Mouse (Mus musculus): ENCODE measurements around the gene Col26a1. TPM values are rescaled to one million over a fixed set of nuclear protein-coding genes. Genes with fewer than 3 reads are reported as not detected.

Col26a1 gene
- total RNA-seq, 1 experiment: 2.9 TPM

- in situ Hi-C loops (cut with MboI; ENCODE audit: low sequenced_read_pairs in 2 of 2, unreplicated experiment in 2 of 2): no loop called here
- no peak overlapping the region for H3K27ac ChIP-seq (ENCODE audit: insufficient read depth, low read depth, low read length, poor library complexity, severe bottlenecking)
- peak overlapping the region; percentile 57 to 62; a peak in 3 of 4 replicates for H3K4me3 ChIP-seq (ENCODE audit: insufficient read depth in 1 of 2, low read depth in 1 of 2, low read length in 2 of 2, poor library complexity in 1 of 2, severe bottlenecking in 1 of 2)
Measured at GRCm38 (mm10) chr5:136714879-136715278, 168.1 kb downstream of the Col26a1 start.

DNA sequence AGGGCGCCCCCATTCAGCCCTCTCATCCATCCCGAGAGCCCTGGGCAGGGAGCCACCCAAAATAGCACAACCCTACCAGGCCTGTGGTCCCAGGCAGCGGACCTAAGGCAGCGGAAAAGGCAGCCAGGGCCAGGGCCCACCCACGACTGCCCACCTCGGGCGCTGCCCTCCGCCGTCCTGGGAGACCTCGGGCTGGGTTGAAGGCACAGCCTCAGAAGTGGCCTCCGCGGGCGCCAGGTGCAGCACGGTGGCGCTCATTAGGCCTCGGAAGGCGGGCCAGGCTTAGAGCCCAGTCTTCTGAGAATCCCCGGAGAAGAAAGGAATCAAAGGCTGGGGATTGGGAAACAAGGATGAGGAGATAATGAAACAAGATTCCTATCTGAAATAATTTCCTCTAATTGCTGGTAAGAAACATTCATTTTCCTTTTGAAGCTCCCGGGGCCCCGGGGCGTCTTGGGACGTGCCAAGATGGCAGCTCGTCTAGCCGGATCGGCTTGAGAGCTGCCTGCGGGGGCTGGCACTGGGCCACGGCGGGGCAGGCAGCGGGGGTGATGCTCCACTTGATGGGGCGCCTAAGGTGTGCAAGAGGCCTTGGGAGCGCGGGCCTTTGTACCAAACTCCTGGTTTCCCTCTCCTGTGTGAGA, 168.7 kb downstream of the Col26a1 start:
- TF ChIP-seq ZNF384 (IDR thresholded peaks at IDR 0.05; ENCODE audit: low read depth, low read length): no peak
- no peak for TF ChIP-seq HCFC1 (IDR thresholded peaks at IDR 0.05; ENCODE audit: borderline replicate concordance, insufficient read depth, low read length)
- TF ChIP-seq MAFK (IDR thresholded peaks at IDR 0.05; ENCODE audit: insufficient read depth, low read depth, low read length): no peak
- no peak for TF ChIP-seq ZC3H11A (IDR thresholded peaks at IDR 0.05; ENCODE audit: borderline replicate concordance, low read depth, low read length)
- Histone ChIP-seq H3K36me3 (ENCODE audit: control insufficient read depth, insufficient read depth, low read length, poor library complexity, severe bottlenecking) (no peaks in the 10 kb centered on the region), H3K9ac (ENCODE audit: insufficient read depth, low read depth, low read length, poor library complexity, severe bottlenecking) (peak overlapping the region; percentile 62), H3K4me1 (ENCODE audit: control insufficient read depth in 2 of 2, insufficient read depth in 2 of 2, low read length in 2 of 2, poor library complexity in 1 of 2) (no peaks in the 10 kb centered on the region; a peak in 1 of 4 replicates), H3K4me3 (ENCODE audit: insufficient read depth in 1 of 2, low read depth in 1 of 2, low read length in 2 of 2, poor library complexity in 1 of 2, severe bottlenecking in 1 of 2) (peak overlapping the region; percentile 57 to 62), H3K9me3 (ENCODE audit: control insufficient read depth, insufficient read depth, low read depth, low read length) (no peaks in the 10 kb centered on the region), H3K27ac (ENCODE audit: insufficient read depth, low read depth, low read length, poor library complexity, severe bottlenecking) (no peak overlapping the region)
- no peak for DNase-seq (ENCODE audit: low read depth, low spot score)
- in situ Hi-C loops (cut with MboI; ENCODE audit: low sequenced_read_pairs in 2 of 2, unreplicated experiment in 2 of 2): no loop called here

More at GRCm38 (mm10) chr5:136714879-136715278, 168.1 kb downstream of the Col26a1 start:
- no peak for TF ChIP-seq ZC3H11A (IDR thresholded peaks at IDR 0.05; ENCODE audit: borderline replicate concordance, low read depth, low read length)
- TF ChIP-seq HCFC1 (IDR thresholded peaks at IDR 0.05; ENCODE audit: borderline replicate concordance, insufficient read depth, low read length): no peak
- no peak for TF ChIP-seq MAFK (IDR thresholded peaks at IDR 0.05; ENCODE audit: insufficient read depth, low read depth, low read length)
- TF ChIP-seq CHD2 (IDR thresholded peaks at IDR 0.05; ENCODE audit: low read depth, low read length): no peak
- no peak for TF ChIP-seq ZNF384 (IDR thresholded peaks at IDR 0.05; ENCODE audit: low read depth, low read length)
- DNase-seq (ENCODE audit: low read depth, low spot score): peak; percentile 77
- Histone ChIP-seq H3K36me3 (ENCODE audit: control insufficient read depth, insufficient read depth, low read length, poor library complexity, severe bottlenecking) (no peaks in the 10 kb centered on the region), H3K9ac (ENCODE audit: insufficient read depth, low read depth, low read length, poor library complexity, severe bottlenecking) (peak overlapping the region; percentile 62), H3K9me3 (ENCODE audit: control insufficient read depth, insufficient read depth, low read depth, low read length) (no peaks in the 10 kb centered on the region), H3K4me1 (ENCODE audit: control insufficient read depth in 2 of 2, insufficient read depth in 2 of 2, low read length in 2 of 2, poor library complexity in 1 of 2) (no peaks in the 10 kb centered on the region; a peak in 1 of 4 replicates)

GRCm38 (mm10) chr5:136710742-136711141, 172.3 kb downstream of the Col26a1 start:
- TF ChIP-seq ZC3H11A (IDR thresholded peaks at IDR 0.05; ENCODE audit: borderline replicate concordance, low read depth, low read length): no peak
- no peak for TF ChIP-seq ZNF384 (IDR thresholded peaks at IDR 0.05; ENCODE audit: low read depth, low read length)
- no peak for TF ChIP-seq CHD2 (IDR thresholded peaks at IDR 0.05; ENCODE audit: low read depth, low read length)
- TF ChIP-seq HCFC1 (IDR thresholded peaks at IDR 0.05; ENCODE audit: borderline replicate concordance, insufficient read depth, low read length): no peak
- TF ChIP-seq MAFK (IDR thresholded peaks at IDR 0.05; ENCODE audit: insufficient read depth, low read depth, low read length): no peak
- in situ Hi-C loops (cut with MboI; ENCODE audit: low sequenced_read_pairs in 2 of 2, unreplicated experiment in 2 of 2): no loop called here
- no peak for DNase-seq (ENCODE audit: low read depth, low spot score)

DNA sequence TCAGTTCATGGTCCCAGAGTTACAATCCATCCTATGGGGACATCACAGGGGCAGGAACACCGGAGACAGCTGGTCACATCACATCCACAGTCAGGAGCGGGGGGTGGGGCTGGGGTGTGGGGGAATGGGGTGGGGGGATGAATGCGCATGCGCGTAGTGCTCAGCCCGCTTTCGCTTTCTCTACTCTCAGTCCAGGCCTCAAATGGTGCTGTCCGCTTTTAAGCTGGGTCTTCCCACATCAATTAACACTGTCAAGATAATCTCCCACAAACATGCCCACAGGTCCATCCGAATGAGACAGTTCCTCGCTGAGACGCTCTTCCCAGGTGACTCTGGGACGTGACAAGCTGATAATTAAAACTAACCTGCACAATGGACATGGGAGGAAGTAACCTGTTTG, 174.9 kb downstream of the Col26a1 start:
- Histone ChIP-seq H3K9me3 (ENCODE audit: control insufficient read depth, insufficient read depth, low read depth, low read length) (no peaks in the 10 kb centered on the region), H3K4me3 (ENCODE audit: insufficient read depth in 1 of 2, low read depth in 1 of 2, low read length in 2 of 2, poor library complexity in 1 of 2, severe bottlenecking in 1 of 2) (no peak overlapping the region), H3K9ac (ENCODE audit: insufficient read depth, low read depth, low read length, poor library complexity, severe bottlenecking) (no peak overlapping the region), H3K27ac (ENCODE audit: insufficient read depth, low read depth, low read length, poor library complexity, severe bottlenecking) (no peak overlapping the region), H3K36me3 (ENCODE audit: control insufficient read depth, insufficient read depth, low read length, poor library complexity, severe bottlenecking) (no peaks in the 10 kb centered on the region), H3K4me1 (ENCODE audit: control insufficient read depth in 2 of 2, insufficient read depth in 2 of 2, low read length in 2 of 2, poor library complexity in 1 of 2) (peaks cover 2 to 8% of the 10 kb centered on the region in 2 experiments; a peak in 2 of 4 replicates)
- DNase-seq (ENCODE audit: low read depth, low spot score): no peak
- in situ Hi-C loops (cut with MboI; ENCODE audit: low sequenced_read_pairs in 2 of 2, unreplicated experiment in 2 of 2): no loop called here
- TF ChIP-seq ZC3H11A (IDR thresholded peaks at IDR 0.05; ENCODE audit: borderline replicate concordance, low read depth, low read length) (no peak), HCFC1 (IDR thresholded peaks at IDR 0.05; ENCODE audit: borderline replicate concordance, insufficient read depth, low read length) (no peak), MAFK (IDR thresholded peaks at IDR 0.05; ENCODE audit: insufficient read depth, low read depth, low read length) (no peak), CHD2 (IDR thresholded peaks at IDR 0.05; ENCODE audit: low read depth, low read length) (no peak), ZNF384 (IDR thresholded peaks at IDR 0.05; ENCODE audit: low read depth, low read length) (no peak)

More at GRCm38 (mm10) chr5:136710742-136711141, 172.3 kb downstream of the Col26a1 start:
- H3K9ac ChIP-seq (ENCODE audit: insufficient read depth, low read depth, low read length, poor library complexity, severe bottlenecking): no peak overlapping the region
- no peak overlapping the region for H3K4me3 ChIP-seq (ENCODE audit: insufficient read depth in 1 of 2, low read depth in 1 of 2, low read length in 2 of 2, poor library complexity in 1 of 2, severe bottlenecking in 1 of 2)
- no peaks in the 10 kb centered on the region for H3K9me3 ChIP-seq (ENCODE audit: control insufficient read depth, insufficient read depth, low read depth, low read length)
- peaks cover 2 to 8% of the 10 kb centered on the region in 2 experiments; a peak in 2 of 4 replicates for H3K4me1 ChIP-seq (ENCODE audit: control insufficient read depth in 2 of 2, insufficient read depth in 2 of 2, low read length in 2 of 2, poor library complexity in 1 of 2)
- no peak overlapping the region for H3K27ac ChIP-seq (ENCODE audit: insufficient read depth, low read depth, low read length, poor library complexity, severe bottlenecking)
- H3K36me3 ChIP-seq (ENCODE audit: control insufficient read depth, insufficient read depth, low read length, poor library complexity, severe bottlenecking): no peaks in the 10 kb centered on the region

Data from ES-E14 (cell line).